Mouse (Mus musculus): ENCODE measurements around the gene Klf9. TPM values are rescaled to one million over a fixed set of nuclear protein-coding genes. Genes with fewer than 3 reads are reported as not detected.

Klf9 gene
- polyA plus RNA-seq, 1 experiment from 2014 or later: 0.80 TPM

- peak overlapping the region; percentile 79 for H3K4me2 ChIP-seq (replicated peaks; ENCODE audit: low read depth, low read length)
- peaks cover 3% of the 10 kb centered on the region; the same call in 1 of the 2 replicates for H3K4me1 ChIP-seq (replicated peaks; ENCODE audit: control insufficient read depth, insufficient read depth, low read length)
- H3K9ac ChIP-seq (ENCODE audit: low read depth, low read length): peak overlapping the region; percentile 32
- peak overlapping the region; percentile 39 for H3K4me3 ChIP-seq (ENCODE audit: low read depth, low read length)
- DNase-seq (ENCODE audit: low spot score) (peak; percentile 84), ATAC-seq (ENCODE audit: low FRiP score) (peak; percentile 59)
- H3K27ac ChIP-seq (ENCODE audit: low read depth, low read length): no peak overlapping the region
- WGBS: under 1% methylated on average over 55 of the region's 55 CpGs
- H3K27me3 ChIP-seq (ENCODE audit: control insufficient read depth, insufficient read depth, low read length): peaks cover 29% of the 10 kb centered on the region
- H3K36me3 ChIP-seq (ENCODE audit: control insufficient read depth, insufficient read depth, low read length): no peaks in the 10 kb centered on the region
- no peaks in the 10 kb centered on the region for H3K9me3 ChIP-seq (ENCODE audit: control insufficient read depth, low read length)
Measured at GRCm38 (mm10) chr19:23135349-23136201, 5.5 kb upstream of the Klf9 start.

- DNase-seq (ENCODE audit: low spot score) (peak; percentile 57), ATAC-seq (ENCODE audit: low FRiP score) (no peak)
- H3K4me3 ChIP-seq (ENCODE audit: low read depth, low read length): peak overlapping the region; percentile 39
- 0 out of 2 replicates have a peak overlapping the region, but pooled peaks have one; percentile 21 for H3K9ac ChIP-seq (ENCODE audit: low read depth, low read length)
- peak overlapping the region; percentile 79 for H3K4me2 ChIP-seq (replicated peaks; ENCODE audit: low read depth, low read length)
- H3K36me3 ChIP-seq (ENCODE audit: control insufficient read depth, insufficient read depth, low read length): no peaks in the 10 kb centered on the region
- H3K27me3 ChIP-seq (ENCODE audit: control insufficient read depth, insufficient read depth, low read length): peaks cover 29% of the 10 kb centered on the region
- no peaks in the 10 kb centered on the region for H3K9me3 ChIP-seq (ENCODE audit: control insufficient read depth, low read length)
- WGBS: under 1% methylated on average over 27 of the region's 27 CpGs
- no peak overlapping the region for H3K27ac ChIP-seq (ENCODE audit: low read depth, low read length)
- peaks cover 3% of the 10 kb centered on the region; the same call in 1 of the 2 replicates for H3K4me1 ChIP-seq (replicated peaks; ENCODE audit: control insufficient read depth, insufficient read depth, low read length)
Measured at GRCm38 (mm10) chr19:23136202-23136850, 4.7 kb upstream of the Klf9 start.

- Histone ChIP-seq H3K9ac (ENCODE audit: low read depth, low read length) (no peak overlapping the region), H3K4me3 (ENCODE audit: low read depth, low read length) (no peak overlapping the region), H3K4me2 (replicated peaks; ENCODE audit: low read depth, low read length) (no peak overlapping the region), H3K27ac (ENCODE audit: low read depth, low read length) (no peak overlapping the region), H3K27me3 (ENCODE audit: control insufficient read depth, insufficient read depth, low read length) (peaks cover 29% of the 10 kb centered on the region), H3K36me3 (ENCODE audit: control insufficient read depth, insufficient read depth, low read length) (no peaks in the 10 kb centered on the region), H3K9me3 (ENCODE audit: control insufficient read depth, low read length) (no peaks in the 10 kb centered on the region), H3K4me1 (replicated peaks; ENCODE audit: control insufficient read depth, insufficient read depth, low read length) (peaks cover 10% of the 10 kb centered on the region)
- ATAC-seq (ENCODE audit: low FRiP score): no peak
- no peak for DNase-seq (ENCODE audit: low spot score)
- 62% methylated on average over 2 of the region's 2 CpGs for WGBS
Measured at GRCm38 (mm10) chr19:23137295-23137694, 3.7 kb upstream of the Klf9 start.

- Histone ChIP-seq H3K36me3 (ENCODE audit: control insufficient read depth, insufficient read depth, low read length) (no peaks in the 10 kb centered on the region), H3K9ac (ENCODE audit: low read depth, low read length) (no peak overlapping the region), H3K4me2 (replicated peaks; ENCODE audit: low read depth, low read length) (peak overlapping the region; percentile 99), H3K4me3 (ENCODE audit: low read depth, low read length) (peak overlapping the region; percentile 64), H3K27ac (ENCODE audit: low read depth, low read length) (no peak overlapping the region), H3K9me3 (ENCODE audit: control insufficient read depth, low read length) (no peaks in the 10 kb centered on the region), H3K27me3 (ENCODE audit: control insufficient read depth, insufficient read depth, low read length) (peaks cover 28% of the 10 kb centered on the region), H3K4me1 (replicated peaks; ENCODE audit: control insufficient read depth, insufficient read depth, low read length) (peaks cover 15% of the 10 kb centered on the region)
- WGBS: 44% methylated on average over 12 of the region's 12 CpGs
- ATAC-seq (ENCODE audit: low FRiP score) (no peak), DNase-seq (ENCODE audit: low spot score) (peak; percentile 34)
Measured at GRCm38 (mm10) chr19:23139756-23140470, 1.1 kb upstream of the Klf9 start.

GRCm38 (mm10) chr19:23141391-23142281, 610 bp downstream of the Klf9 start:
- Histone ChIP-seq H3K4me3 (ENCODE audit: low read depth, low read length) (peak overlapping the region; percentile 64), H3K4me2 (replicated peaks; ENCODE audit: low read depth, low read length) (peak overlapping the region; percentile 99), H3K36me3 (ENCODE audit: control insufficient read depth, insufficient read depth, low read length) (no peaks in the 10 kb centered on the region), H3K27me3 (ENCODE audit: control insufficient read depth, insufficient read depth, low read length) (peaks cover 20% of the 10 kb centered on the region), H3K4me1 (replicated peaks; ENCODE audit: control insufficient read depth, insufficient read depth, low read length) (peaks cover 12% of the 10 kb centered on the region; the same call in 1 of the 2 replicates), H3K9ac (ENCODE audit: low read depth, low read length) (peak overlapping the region; percentile 54), H3K9me3 (ENCODE audit: control insufficient read depth, low read length) (no peaks in the 10 kb centered on the region), H3K27ac (ENCODE audit: low read depth, low read length) (no peak overlapping the region)
- DNase-seq (ENCODE audit: low spot score) (peak; percentile 60), ATAC-seq (ENCODE audit: low FRiP score) (peak; percentile 21)
- under 1% methylated on average over 75 of the region's 94 CpGs for WGBS

GRCm38 (mm10) chr19:23142427-23143073, 1.5 kb downstream of the Klf9 start:
- Histone ChIP-seq H3K9ac (ENCODE audit: low read depth, low read length) (no peak overlapping the region), H3K9me3 (ENCODE audit: control insufficient read depth, low read length) (no peaks in the 10 kb centered on the region), H3K4me3 (ENCODE audit: low read depth, low read length) (peak overlapping the region; percentile 64), H3K27ac (ENCODE audit: low read depth, low read length) (no peak overlapping the region), H3K4me2 (replicated peaks; ENCODE audit: low read depth, low read length) (peak overlapping the region; percentile 99), H3K36me3 (ENCODE audit: control insufficient read depth, insufficient read depth, low read length) (no peaks in the 10 kb centered on the region), H3K4me1 (replicated peaks; ENCODE audit: control insufficient read depth, insufficient read depth, low read length) (peaks cover 12% of the 10 kb centered on the region; the same call in 1 of the 2 replicates), H3K27me3 (ENCODE audit: control insufficient read depth, insufficient read depth, low read length) (peaks cover 14% of the 10 kb centered on the region)
- DNase-seq (ENCODE audit: low spot score) (peak; percentile 29), ATAC-seq (ENCODE audit: low FRiP score) (no peak)
- WGBS: 3% methylated on average over 22 of the region's 28 CpGs

GRCm38 (mm10) chr19:23143074-23143445, 2.0 kb downstream of the Klf9 start:
- no peaks in the 10 kb centered on the region for H3K9me3 ChIP-seq (ENCODE audit: control insufficient read depth, low read length)
- DNase-seq (ENCODE audit: low spot score): peak; percentile 16
- no peak overlapping the region for H3K4me3 ChIP-seq (ENCODE audit: low read depth, low read length)
- ATAC-seq (ENCODE audit: low FRiP score): no peak
- H3K36me3 ChIP-seq (ENCODE audit: control insufficient read depth, insufficient read depth, low read length): no peaks in the 10 kb centered on the region
- H3K4me1 ChIP-seq (replicated peaks; ENCODE audit: control insufficient read depth, insufficient read depth, low read length): peaks cover 12% of the 10 kb centered on the region; the same call in 1 of the 2 replicates
- WGBS: 54% methylated on average over 7 of the region's 7 CpGs
- peaks cover 14% of the 10 kb centered on the region for H3K27me3 ChIP-seq (ENCODE audit: control insufficient read depth, insufficient read depth, low read length)
- H3K9ac ChIP-seq (ENCODE audit: low read depth, low read length): no peak overlapping the region
- H3K27ac ChIP-seq (ENCODE audit: low read depth, low read length): no peak overlapping the region
- H3K4me2 ChIP-seq (replicated peaks; ENCODE audit: low read depth, low read length): no peak overlapping the region

All from hindbrain, embryonic 11.5 days (tissue).